Mouse (Mus musculus): ENCODE measurements around the gene Srp72.

DNA sequence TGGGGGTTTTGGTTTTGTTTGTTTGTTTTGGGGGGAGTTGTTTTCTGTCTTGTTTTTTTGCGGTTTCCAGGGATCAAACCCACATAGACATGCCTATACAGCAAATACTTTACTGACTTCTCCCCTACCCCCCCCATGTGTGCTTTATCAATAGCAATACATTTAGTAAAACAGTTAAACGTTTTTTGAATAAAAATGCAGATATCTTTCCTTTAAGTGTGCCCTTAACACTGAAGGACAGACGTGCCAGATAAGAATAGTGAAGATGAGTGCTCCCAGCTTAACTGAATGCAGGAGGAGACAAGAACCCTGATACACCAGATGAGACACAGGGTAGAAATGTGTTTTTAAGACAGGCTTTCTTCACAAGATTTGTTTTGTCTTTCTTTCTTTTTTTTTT is 36.6 kb downstream of the Srp72 start:
- TF ChIP-seq MYC (IDR thresholded peaks at IDR 0.05; ENCODE audit: low read depth, low read length): no peak
- TF ChIP-seq MAX (IDR thresholded peaks at IDR 0.05; ENCODE audit: low read length): no peak
- TF ChIP-seq POLR2AphosphoS2 (IDR thresholded peaks at IDR 0.05; ENCODE audit: low read depth, low read length): no peak
- TF ChIP-seq CHD1 (IDR thresholded peaks at IDR 0.05; ENCODE audit: low read depth, low read length): no peak
- TF ChIP-seq ELF1 (IDR thresholded peaks at IDR 0.05; ENCODE audit: low read depth, low read length): no peak
